In the genomic region with DNA sequence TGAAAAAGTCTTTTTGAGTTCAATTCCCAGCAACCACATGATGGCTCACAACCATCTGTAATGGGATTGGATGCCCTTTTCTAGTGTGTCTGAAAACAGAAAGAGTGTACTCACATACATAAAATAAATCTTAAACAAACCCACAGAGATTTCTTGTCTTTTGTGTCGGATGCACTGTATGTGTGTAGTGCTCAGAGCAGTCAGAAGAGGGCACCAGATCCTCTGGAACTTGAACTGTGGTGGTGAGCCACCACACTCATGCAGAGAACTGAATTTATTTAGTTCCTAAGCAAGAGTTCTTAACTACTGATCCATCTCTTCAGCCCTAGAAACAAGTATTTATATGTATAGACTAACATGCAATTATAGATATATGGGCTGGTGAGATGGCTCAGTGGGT, we compare ENCODE assay signal across 9 mouse cellular contexts. TPM values are rescaled to one million over a fixed set of nuclear protein-coding genes. Genes with fewer than 3 reads are reported as not detected.
DNase-seq lines count a peak whose midpoint lies in the region; ATAC-seq and TF ChIP-seq lines count a peak whose summit lies in the region.
"Had no signal": no experiment of that assay in that cellular context is flagged by ENCODE, and none has a peak within 500 bp of the region (broad histone marks: within the 10 kb centered on the region; RNA-seq: fewer than 3 reads in every experiment).

No protein-coding gene starts in this region.

- H3K4me1 ChIP-seq in intestine, embryonic 14.5 days (replicated peaks; ENCODE audit: control insufficient read depth, insufficient read depth, low read length), result peaks cover 17% of the 10 kb centered on the region
- 0 out of 2 replicates have a peak, but pooled peaks cover 12% of the 10 kb centered on the region for H3K4me1 ChIP-seq in intestine, embryonic 15.5 days (replicated peaks)
- H3K4me1 ChIP-seq in CH12.LX (ENCODE audit: control insufficient read depth in 1 of 2, insufficient read depth in 2 of 2), result peaks cover 0 to 24% of the 10 kb centered on the region in 2 experiments; a peak in 1 of 4 replicates
- H3K4me1 ChIP-seq in liver, embryonic 14.5 days (replicated peaks; ENCODE audit: control insufficient read depth in 2 of 2, insufficient read depth in 2 of 2, low read length in 1 of 2), result peaks cover 0 to 3% of the 10 kb centered on the region in 2 experiments; a peak in 3 of 4 replicates
- H3K4me1 ChIP-seq in forebrain, embryonic 13.5 days, result peaks cover 27% of the 10 kb centered on the region

- dilution Hi-C loops in CH12.LX (cut with MboI; ENCODE audit: extremely low pct_ligation_motif_present, extremely low pct_unique_long_range_greater_than_20kb, low sequenced_read_pairs), result no loop called here

- peaks cover 20% of the 10 kb centered on the region for H3K36me3 ChIP-seq in intestine, embryonic 14.5 days (ENCODE audit: control insufficient read depth, insufficient read depth, low read length)
- 0 out of 2 replicates have a peak, but pooled peaks cover 6% of the 10 kb centered on the region for H3K36me3 ChIP-seq in intestine, embryonic 15.5 days
- H3K36me3 ChIP-seq in CH12.LX (replicated peaks in 1 of 2; ENCODE audit: control insufficient read depth in 1 of 2, insufficient read depth in 1 of 2, low read length in 1 of 2), result peaks cover 16 to 53% of the 10 kb centered on the region in 2 experiments
- H3K36me3 ChIP-seq in liver, embryonic 14.5 days (replicated peaks; ENCODE audit: control insufficient read depth, insufficient read depth, low read depth), result peaks cover 16% of the 10 kb centered on the region
- H3K36me3 ChIP-seq in forebrain, embryonic 13.5 days (ENCODE audit: poor library complexity, severe bottlenecking), result peaks cover 18% of the 10 kb centered on the region

- no peak overlapping the region for H3K4me2 ChIP-seq in intestine, embryonic 14.5 days (ENCODE audit: low read length)
- H3K4me2 ChIP-seq in intestine, embryonic 15.5 days (replicated peaks), result no peak overlapping the region
- H3K4me2 ChIP-seq in CH12.LX (ENCODE audit: insufficient read depth, low read depth, poor library complexity, severe bottlenecking), result no peak overlapping the region
- no peak overlapping the region for H3K4me2 ChIP-seq in liver, embryonic 14.5 days (ENCODE audit: low read depth)
- no peak overlapping the region for H3K4me2 ChIP-seq in forebrain, embryonic 13.5 days

- in situ Hi-C loops in CH12.LX (cut with MboI; ENCODE audit: low pct_ligation_motif_present, low pct_unique_long_range_greater_than_20kb, low sequenced_read_pairs), result no loop called here

- no peak for ATAC-seq in intestine, embryonic 14.5 days (replicated peaks; ENCODE audit: low FRiP score, low TSS enrichment, low read depth)
- no peak for ATAC-seq in intestine, embryonic 15.5 days
- ATAC-seq in liver, embryonic 14.5 days (ENCODE audit: insufficient read depth), result no peak
- ATAC-seq in forebrain, embryonic 13.5 days, result no peak

- peak; percentile 46 for TF ChIP-seq RAD21 in CH12.LX (IDR thresholded peaks at IDR 0.05; ENCODE audit: low read depth, low read length)

- DNase-seq in intestine, embryonic 14.5 days (ENCODE audit: low spot score), result peak; percentile 58
- peak; percentile 76 for DNase-seq in 416B (ENCODE audit: low read depth)
- peak; percentile 59 for DNase-seq in CH12.LX (ENCODE audit: extremely low read depth)
- peak; percentile 55 to 67 for DNase-seq in cerebellum, postnatal 36 days
- peak in 1 of 3 experiments; percentile 14 for DNase-seq in liver, embryonic 14.5 days (ENCODE audit: low read depth in 3 of 3, low spot score in 3 of 3)
- peak; percentile 25 to 27 for DNase-seq in spleen, postnatal 36 days (ENCODE audit: low spot score in 2 of 2)

- H3K4me3 ChIP-seq in intestine, embryonic 14.5 days (ENCODE audit: low read depth, low read length), result no peak overlapping the region
- H3K4me3 ChIP-seq in intestine, embryonic 15.5 days (replicated peaks), result no peak overlapping the region
- no peak overlapping the region for H3K4me3 ChIP-seq in CH12.LX (replicated peaks in 1 of 3; ENCODE audit: low read depth in 2 of 3, low read length in 2 of 3, poor library complexity in 1 of 3)
- H3K4me3 ChIP-seq in liver, embryonic 14.5 days (ENCODE audit: insufficient read depth in 1 of 2, low read depth in 2 of 2, low read length in 2 of 2), result no peak overlapping the region
- H3K4me3 ChIP-seq in forebrain, embryonic 13.5 days, result no peak overlapping the region

- no peak overlapping the region for H3K9ac ChIP-seq in intestine, embryonic 14.5 days (ENCODE audit: low read length)
- H3K9ac ChIP-seq in intestine, embryonic 15.5 days, result no peak overlapping the region
- no peak overlapping the region for H3K9ac ChIP-seq in CH12.LX (ENCODE audit: insufficient read depth, low read depth)
- no peak overlapping the region for H3K9ac ChIP-seq in liver, embryonic 14.5 days (replicated peaks)
- H3K9ac ChIP-seq in forebrain, embryonic 13.5 days, result no peak overlapping the region

- no peak overlapping the region for H3K27ac ChIP-seq in intestine, embryonic 14.5 days (ENCODE audit: low read depth)
- no peak overlapping the region for H3K27ac ChIP-seq in intestine, embryonic 15.5 days
- no peak overlapping the region for H3K27ac ChIP-seq in CH12.LX (ENCODE audit: insufficient read depth, low read depth)
- no peak overlapping the region for H3K27ac ChIP-seq in liver, embryonic 14.5 days
- H3K27ac ChIP-seq in forebrain, embryonic 13.5 days, result no peak overlapping the region
- H3K27ac ChIP-seq: macrophage had no signal

- H3K27me3 ChIP-seq in intestine, embryonic 14.5 days (replicated peaks; ENCODE audit: control insufficient read depth, insufficient read depth, low read length), result no peaks in the 10 kb centered on the region
- H3K27me3 ChIP-seq in intestine, embryonic 15.5 days (replicated peaks), result no peaks in the 10 kb centered on the region
- no peaks in the 10 kb centered on the region for H3K27me3 ChIP-seq in CH12.LX (replicated peaks)
- H3K27me3 ChIP-seq in liver, embryonic 14.5 days (ENCODE audit: control insufficient read depth, insufficient read depth, low read length), result no peaks in the 10 kb centered on the region
- H3K27me3 ChIP-seq in forebrain, embryonic 13.5 days, result no peaks in the 10 kb centered on the region

- no peaks in the 10 kb centered on the region for H3K9me3 ChIP-seq in intestine, embryonic 14.5 days (ENCODE audit: control insufficient read depth, low read length)
- H3K9me3 ChIP-seq in intestine, embryonic 15.5 days, result no peaks in the 10 kb centered on the region
- no peaks in the 10 kb centered on the region for H3K9me3 ChIP-seq in CH12.LX (replicated peaks; ENCODE audit: low read length)
- no peaks in the 10 kb centered on the region for H3K9me3 ChIP-seq in liver, embryonic 14.5 days (ENCODE audit: control insufficient read depth, low read length)
- no peaks in the 10 kb centered on the region for H3K9me3 ChIP-seq in forebrain, embryonic 13.5 days (replicated peaks)

- H3K79me2 ChIP-seq in CH12.LX (replicated peaks; ENCODE audit: control insufficient read depth, extremely low read depth, insufficient read depth, poor library complexity, severe bottlenecking), result peaks cover 59% of the 10 kb centered on the region

- no peak for TF ChIP-seq POLR2A in CH12.LX (IDR thresholded peaks at IDR 0.05; ENCODE audit: low read depth, low read length)

- WGBS in intestine, embryonic 14.5 days, result 44% methylated on average over 1 of the region's 1 CpGs
- WGBS in intestine, embryonic 15.5 days, result 40% methylated on average over 1 of the region's 1 CpGs
- 35% methylated on average over 1 of the region's 1 CpGs for WGBS in liver, embryonic 14.5 days (ENCODE audit: insufficient replicate concordance)
- 55% methylated on average over 1 of the region's 1 CpGs for WGBS in forebrain, embryonic 13.5 days

- TF ChIP-seq EP300 in CH12.LX (IDR thresholded peaks at IDR 0.05; ENCODE audit: low read length), result no peak
- no peak for TF ChIP-seq EP300 in liver, embryonic 14.5 days (IDR thresholded peaks at IDR 0.05; ENCODE audit: low read depth)

- TF ChIP-seq CTCF in CH12.LX (conservative IDR thresholded peaks at IDR 0.05 in 1 of 2, IDR thresholded peaks at IDR 0.05 in 1 of 2; ENCODE audit: low read depth in 2 of 2, low read length in 2 of 2), result peak; percentile 27 to 67; a peak in 3 of 4 replicates
- peak; percentile 64 for TF ChIP-seq CTCF in liver, embryonic 14.5 days (IDR thresholded peaks at IDR 0.05; ENCODE audit: low read depth)

TF ChIP-seq in CH12.LX, 34 proteins besides CTCF, POLR2A, EP300 and RAD21 (continues in another document):
- peak; percentile 52 for TF ChIP-seq SMC3 (IDR thresholded peaks at IDR 0.05; ENCODE audit: low read depth, low read length)
- TF ChIP-seq MXI1 (IDR thresholded peaks at IDR 0.05; ENCODE audit: low read depth, low read length), result no peak

RNA-seq across cellular contexts. Expression of gene Atp5l, which starts 4.3 kb away (rescaled TPM):
- polyA plus RNA-seq in intestine, embryonic 14.5 days (2014; fragmentation: Nextera tagmentation; extraction: Ambion mirVana), result 722 and 905 TPM in 2 replicates
- 920 and 926 TPM in 2 replicates for polyA plus RNA-seq in intestine, embryonic 15.5 days (2015; fragmentation: Nextera tagmentation; extraction: Ambion mirVana)
- total RNA-seq in CH12.LX (2012; rRNA removed) (490 and 550 TPM in 2 replicates), CH12.LX (2014; rRNA removed) (689 and 720 TPM in 2 replicates)
- 277 and 311 TPM in 2 replicates for polyA plus RNA-seq in CH12.LX (2012; ENCODE audit: insufficient read length, low read depth)
- polyA plus RNA-seq in liver, embryonic 14.5 days (2012; rRNA removed), result 261 and 418 TPM in 2 replicates
- 577 and 630 TPM in 2 replicates for polyA plus RNA-seq in liver, embryonic 14.5 days (2014; fragmentation: Nextera tagmentation; extraction: Ambion mirVana)
- 777 and 836 TPM in 2 replicates for polyA plus RNA-seq in forebrain, embryonic 13.5 days (2015; fragmentation: Nextera tagmentation; extraction: Ambion mirVana)

RNA-seq across cellular contexts. Expression of gene Kmt2a, which starts 35.1 kb away (rescaled TPM):
- polyA plus RNA-seq in intestine, embryonic 14.5 days (2014; fragmentation: Nextera tagmentation; extraction: Ambion mirVana), result 10.4 and 14.7 TPM in 2 replicates
- polyA plus RNA-seq in intestine, embryonic 15.5 days (2015; fragmentation: Nextera tagmentation; extraction: Ambion mirVana), result 11.5 and 13.1 TPM in 2 replicates
- total RNA-seq in CH12.LX (2012; rRNA removed) (7.2 and 7.3 TPM in 2 replicates), CH12.LX (2014; rRNA removed) (2.2 and 2.5 TPM in 2 replicates)
- polyA plus RNA-seq in CH12.LX (2012; ENCODE audit: insufficient read length, low read depth), result 13.4 and 21.3 TPM in 2 replicates
- 2.3 and 3.0 TPM in 2 replicates for polyA plus RNA-seq in liver, embryonic 14.5 days (2012; rRNA removed)
- 2.3 TPM in 2 replicates for polyA plus RNA-seq in liver, embryonic 14.5 days (2014; fragmentation: Nextera tagmentation; extraction: Ambion mirVana)
- polyA plus RNA-seq in forebrain, embryonic 13.5 days (2015; fragmentation: Nextera tagmentation; extraction: Ambion mirVana), result 22.7 and 23.3 TPM in 2 replicates

RNA-seq across cellular contexts. Expression of gene Ube4a, which starts 49.2 kb away (rescaled TPM):
- polyA plus RNA-seq in intestine, embryonic 14.5 days (2014; fragmentation: Nextera tagmentation; extraction: Ambion mirVana), result 28.0 and 31.3 TPM in 2 replicates
- 24.2 and 24.6 TPM in 2 replicates for polyA plus RNA-seq in intestine, embryonic 15.5 days (2015; fragmentation: Nextera tagmentation; extraction: Ambion mirVana)
- 18.2 and 20.7 TPM in 2 replicates for total RNA-seq in CH12.LX (2012; rRNA removed)
- total RNA-seq in CH12.LX (2014; rRNA removed), result 13.3 and 14.6 TPM in 2 replicates
- 25.4 and 28.3 TPM in 2 replicates for polyA plus RNA-seq in CH12.LX (2012; ENCODE audit: insufficient read length, low read depth)
- polyA plus RNA-seq in liver, embryonic 14.5 days (2012; rRNA removed), result 6.1 and 7.6 TPM in 2 replicates
- 11.6 and 13.1 TPM in 2 replicates for polyA plus RNA-seq in liver, embryonic 14.5 days (2014; fragmentation: Nextera tagmentation; extraction: Ambion mirVana)
- 31.9 and 32.0 TPM in 2 replicates for polyA plus RNA-seq in forebrain, embryonic 13.5 days (2015; fragmentation: Nextera tagmentation; extraction: Ambion mirVana)
